Mouse (Mus musculus): ENCODE measurements around the gene Tbc1d23. TPM values are rescaled to one million over a fixed set of nuclear protein-coding genes. Genes with fewer than 3 reads are reported as not detected.

The Tbc1d23 gene
- total and polyA plus RNA-seq, 2 experiments: 4.0 to 18.7 TPM

DNA sequence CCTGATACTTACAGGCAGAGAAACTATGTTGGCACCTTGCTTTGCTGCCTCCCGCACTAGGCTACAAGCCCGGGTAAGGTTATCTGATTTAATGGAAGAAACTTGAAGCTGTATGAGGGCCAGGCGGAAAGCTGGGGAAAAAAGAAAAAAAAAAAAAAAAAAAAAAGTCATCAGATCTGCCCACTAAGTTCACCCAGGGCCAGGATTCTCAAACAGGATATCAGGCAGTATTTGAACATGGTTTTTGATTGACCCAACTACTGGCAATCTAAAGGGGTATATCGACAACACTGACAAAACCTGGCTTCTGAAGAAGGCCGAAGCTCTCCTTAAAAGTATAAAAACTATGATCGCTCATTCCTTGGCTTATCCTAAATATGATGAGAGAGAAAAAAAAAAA lies 65.2 kb downstream of the Tbc1d23 start:
- Histone ChIP-seq H3K4me3 (ENCODE audit: insufficient read depth, low read depth, low read length) (peak overlapping the region; percentile 16), H3K79me2 (ENCODE audit: control insufficient read depth, insufficient read depth, low read length) (peaks cover 21% of the 10 kb centered on the region), H3K27me3 (ENCODE audit: control insufficient read depth, insufficient read depth, low read length) (no peaks in the 10 kb centered on the region), H3K27ac (replicated peaks; ENCODE audit: insufficient read depth, low read depth, low read length) (peak overlapping the region; percentile 97), H3K4me1 (ENCODE audit: control insufficient read depth, insufficient read depth, low read length) (peaks cover 31% of the 10 kb centered on the region), H3K36me3 (ENCODE audit: control insufficient read depth, insufficient read depth, low read length) (peaks cover 22% of the 10 kb centered on the region), H3K9ac (ENCODE audit: low read depth, low read length) (peak overlapping the region; percentile 87)
- DNase-seq (ENCODE audit: extremely low read depth, low read depth, low spot score): peak; percentile 95
- TF ChIP-seq CTCF (IDR thresholded peaks at IDR 0.05; ENCODE audit: low read depth, low read length) (no peak), POLR2A (IDR thresholded peaks at IDR 0.05; ENCODE audit: extremely low read depth, insufficient read depth, low read length) (no peak)
- WGBS: 18% methylated on average over 6 of the region's 6 CpGs

DNA sequence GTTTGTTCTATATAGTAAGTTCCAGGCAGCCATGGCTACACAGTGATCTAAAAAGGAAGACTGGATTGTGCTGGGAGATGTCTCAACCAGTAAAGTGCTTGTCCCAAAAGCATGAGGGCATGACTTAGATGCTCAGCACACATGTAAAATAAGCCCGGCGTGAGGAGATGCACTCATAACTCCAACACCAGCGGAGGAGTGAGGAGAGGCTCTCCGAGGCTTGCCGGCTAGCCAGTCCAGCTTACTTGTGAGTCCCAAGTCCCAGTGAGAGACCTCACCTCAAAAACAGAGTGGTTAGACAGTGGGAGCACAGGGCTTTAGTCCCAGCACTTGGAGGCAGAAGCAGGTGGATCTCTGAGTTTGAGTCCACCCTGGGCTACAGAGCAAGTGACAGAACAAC lies 66.1 kb downstream of the Tbc1d23 start:
- no peak overlapping the region for H3K4me3 ChIP-seq (ENCODE audit: insufficient read depth, low read depth, low read length)
- H3K27ac ChIP-seq (replicated peaks; ENCODE audit: insufficient read depth, low read depth, low read length): peak overlapping the region; percentile 97
- no peak for DNase-seq (ENCODE audit: extremely low read depth, low read depth, low spot score)
- H3K79me2 ChIP-seq (ENCODE audit: control insufficient read depth, insufficient read depth, low read length): peaks cover 25% of the 10 kb centered on the region
- peaks cover 38% of the 10 kb centered on the region for H3K4me1 ChIP-seq (ENCODE audit: control insufficient read depth, insufficient read depth, low read length)
- no peaks in the 10 kb centered on the region for H3K27me3 ChIP-seq (ENCODE audit: control insufficient read depth, insufficient read depth, low read length)
- H3K36me3 ChIP-seq (ENCODE audit: control insufficient read depth, insufficient read depth, low read length): peaks cover 27% of the 10 kb centered on the region
- TF ChIP-seq POLR2A (IDR thresholded peaks at IDR 0.05; ENCODE audit: extremely low read depth, insufficient read depth, low read length): no peak
- TF ChIP-seq CTCF (IDR thresholded peaks at IDR 0.05; ENCODE audit: low read depth, low read length): no peak
- WGBS: 79% methylated on average over 5 of the region's 5 CpGs
- H3K9ac ChIP-seq (ENCODE audit: low read depth, low read length): peak overlapping the region; percentile 87

DNA sequence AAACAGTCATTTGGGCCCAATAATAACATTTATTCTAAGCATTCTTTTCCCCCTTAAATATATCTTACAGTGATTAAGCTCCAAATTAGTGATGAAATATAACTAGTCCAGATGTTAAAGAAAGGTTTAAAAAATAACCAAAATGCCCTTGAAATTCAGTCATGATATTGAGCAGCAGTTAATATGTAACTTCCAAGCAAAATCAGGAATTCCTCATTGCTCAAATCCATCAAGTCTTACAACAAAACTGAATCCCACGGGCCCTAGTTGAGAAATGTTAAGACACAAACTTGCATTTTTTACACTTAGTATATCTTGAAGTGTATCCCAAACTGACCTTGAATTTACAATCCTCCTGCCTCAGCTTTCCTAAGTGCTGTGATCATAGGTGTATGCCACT lies 67.6 kb downstream of the Tbc1d23 start:
- Histone ChIP-seq H3K9ac (ENCODE audit: low read depth, low read length) (no peak overlapping the region; the same call in 1 of the 2 replicates), H3K27me3 (ENCODE audit: control insufficient read depth, insufficient read depth, low read length) (no peaks in the 10 kb centered on the region), H3K36me3 (ENCODE audit: control insufficient read depth, insufficient read depth, low read length) (peaks cover 37% of the 10 kb centered on the region), H3K4me3 (ENCODE audit: insufficient read depth, low read depth, low read length) (peak overlapping the region; percentile 44), H3K4me1 (ENCODE audit: control insufficient read depth, insufficient read depth, low read length) (peaks cover 50% of the 10 kb centered on the region), H3K27ac (replicated peaks; ENCODE audit: insufficient read depth, low read depth, low read length) (peak overlapping the region; percentile 94), H3K79me2 (ENCODE audit: control insufficient read depth, insufficient read depth, low read length) (peaks cover 25% of the 10 kb centered on the region)
- no peak for TF ChIP-seq CTCF (IDR thresholded peaks at IDR 0.05; ENCODE audit: low read depth, low read length)
- TF ChIP-seq POLR2A (IDR thresholded peaks at IDR 0.05; ENCODE audit: extremely low read depth, insufficient read depth, low read length): no peak
- DNase-seq (ENCODE audit: extremely low read depth, low read depth, low spot score): peak; percentile 92
- 21% methylated on average over 1 of the region's 1 CpGs for WGBS

DNA sequence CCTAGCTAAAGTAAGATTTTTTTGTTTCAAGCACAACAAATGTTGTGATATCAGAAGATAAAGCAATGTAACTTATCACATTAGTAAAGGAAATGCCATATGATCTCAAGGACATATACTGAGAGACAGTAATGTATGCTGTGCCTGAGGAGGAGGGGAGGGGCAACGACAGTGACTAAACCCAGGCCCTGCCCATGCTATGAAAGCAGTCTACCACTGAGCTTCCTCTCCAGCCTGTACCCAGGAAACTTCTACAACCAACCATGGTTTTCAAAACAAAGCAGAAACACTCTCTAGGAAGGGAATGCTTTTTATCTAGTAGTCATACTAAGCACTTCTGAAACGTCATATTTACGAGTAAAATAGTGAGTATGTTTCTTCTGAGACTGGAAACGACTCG lies 68.5 kb downstream of the Tbc1d23 start:
- 42% methylated on average over 5 of the region's 5 CpGs for WGBS
- H3K79me2 ChIP-seq (ENCODE audit: control insufficient read depth, insufficient read depth, low read length): peaks cover 25% of the 10 kb centered on the region
- H3K9ac ChIP-seq (ENCODE audit: low read depth, low read length): peak overlapping the region; percentile 77
- H3K27me3 ChIP-seq (ENCODE audit: control insufficient read depth, insufficient read depth, low read length): no peaks in the 10 kb centered on the region
- peak overlapping the region; percentile 44 for H3K4me3 ChIP-seq (ENCODE audit: insufficient read depth, low read depth, low read length)
- peak overlapping the region; percentile 94 for H3K27ac ChIP-seq (replicated peaks; ENCODE audit: insufficient read depth, low read depth, low read length)
- TF ChIP-seq POLR2A (IDR thresholded peaks at IDR 0.05; ENCODE audit: extremely low read depth, insufficient read depth, low read length) (no peak), CTCF (IDR thresholded peaks at IDR 0.05; ENCODE audit: low read depth, low read length) (no peak)
- peaks cover 46% of the 10 kb centered on the region for H3K36me3 ChIP-seq (ENCODE audit: control insufficient read depth, insufficient read depth, low read length)
- peaks cover 53% of the 10 kb centered on the region for H3K4me1 ChIP-seq (ENCODE audit: control insufficient read depth, insufficient read depth, low read length)
- DNase-seq (ENCODE audit: extremely low read depth, low read depth, low spot score): peak; percentile 62

GRCm38 (mm10) chr16:57159835-57160234 lies 71.5 kb downstream of the Tbc1d23 start:
- no peak overlapping the region; the same call in 1 of the 2 replicates for H3K4me3 ChIP-seq (ENCODE audit: insufficient read depth, low read depth, low read length)
- H3K27ac ChIP-seq (replicated peaks; ENCODE audit: insufficient read depth, low read depth, low read length): peak overlapping the region; percentile 65
- H3K36me3 ChIP-seq (ENCODE audit: control insufficient read depth, insufficient read depth, low read length): peaks cover 57% of the 10 kb centered on the region

GRCm38 (mm10) chr16:57157728-57158127 lies 73.6 kb downstream of the Tbc1d23 start:
- peak overlapping the region; percentile 89 for H3K27ac ChIP-seq (replicated peaks; ENCODE audit: insufficient read depth, low read depth, low read length)
- WGBS: 36% methylated on average over 4 of the region's 4 CpGs
- peaks cover 62% of the 10 kb centered on the region for H3K36me3 ChIP-seq (ENCODE audit: control insufficient read depth, insufficient read depth, low read length)
- H3K9ac ChIP-seq (ENCODE audit: low read depth, low read length): peak overlapping the region; percentile 0; the same call in 1 of the 2 replicates
- TF ChIP-seq POLR2A (IDR thresholded peaks at IDR 0.05; ENCODE audit: extremely low read depth, insufficient read depth, low read length): no peak
- TF ChIP-seq CTCF (IDR thresholded peaks at IDR 0.05; ENCODE audit: low read depth, low read length): no peak
- no peak overlapping the region for H3K4me3 ChIP-seq (ENCODE audit: insufficient read depth, low read depth, low read length)
- H3K79me2 ChIP-seq (ENCODE audit: control insufficient read depth, insufficient read depth, low read length): peaks cover 13% of the 10 kb centered on the region; the same call in 1 of the 2 replicates
- no peaks in the 10 kb centered on the region for H3K27me3 ChIP-seq (ENCODE audit: control insufficient read depth, insufficient read depth, low read length)
- DNase-seq (ENCODE audit: extremely low read depth, low read depth, low spot score): peak; percentile 41
- H3K4me1 ChIP-seq (ENCODE audit: control insufficient read depth, insufficient read depth, low read length): peaks cover 44% of the 10 kb centered on the region

More at GRCm38 (mm10) chr16:57159835-57160234, 71.5 kb downstream of the Tbc1d23 start:
- Histone ChIP-seq H3K9ac (ENCODE audit: low read depth, low read length) (peak overlapping the region; percentile 34; the same call in 1 of the 2 replicates), H3K4me1 (ENCODE audit: control insufficient read depth, insufficient read depth, low read length) (peaks cover 52% of the 10 kb centered on the region), H3K79me2 (ENCODE audit: control insufficient read depth, insufficient read depth, low read length) (peaks cover 20% of the 10 kb centered on the region), H3K27me3 (ENCODE audit: control insufficient read depth, insufficient read depth, low read length) (no peaks in the 10 kb centered on the region)
- 18% methylated on average over 7 of the region's 7 CpGs for WGBS
- no peak for TF ChIP-seq POLR2A (IDR thresholded peaks at IDR 0.05; ENCODE audit: extremely low read depth, insufficient read depth, low read length)
- TF ChIP-seq CTCF (IDR thresholded peaks at IDR 0.05; ENCODE audit: low read depth, low read length): no peak
- DNase-seq (ENCODE audit: extremely low read depth, low read depth, low spot score): peak; percentile 35
